Mouse (Mus musculus) cerebellum, adult 2 months (tissue): ENCODE results near the gene Emc10. TPM values are rescaled to one million over a fixed set of nuclear protein-coding genes. Genes with fewer than 3 reads are reported as not detected.

Experiments
- DNase-seq, 2 experiments: peaks; one replicate each; pipeline ENCODE4 v3.0.0; 2021
- H3K27ac ChIP-seq: fragments of 200-500 bp; 2 replicates; pipeline ENCODE4 v1.5.1; 2012; ENCODE audit warnings: low read length, control low read depth, inconsistent platforms; ENCODE audit not compliant: insufficient read depth
- H3K27me3 ChIP-seq: fragments of 200-500 bp; 2 replicates; pipeline ENCODE4 v1.6.1; 2012; ENCODE audit warnings: inconsistent platforms, mild to moderate bottlenecking, low read length, moderate library complexity; ENCODE audit not compliant: control insufficient read depth, insufficient read depth
- H3K4me1 ChIP-seq: fragments of 200-500 bp; 2 replicates; pipeline ENCODE4 v1.6.1; 2011; ENCODE audit warnings: low read length; ENCODE audit not compliant: control insufficient read depth, insufficient read depth
- H3K4me3 ChIP-seq: fragments of 200-500 bp; replicated peaks from 2 replicates; pipeline ENCODE3; 2011; ENCODE audit warnings: mild to moderate bottlenecking, low read depth, low read length, control low read depth; ENCODE audit not compliant: insufficient read depth
- CTCF ChIP-seq: fragments of 200-500 bp; IDR thresholded peaks from 2 replicates; pipeline ENCODE4 v1.5.1; 2011; ENCODE audit warnings: low read depth, mild to moderate bottlenecking, control low read depth, low read length, moderate library complexity, borderline replicate concordance; ENCODE audit not compliant: insufficient read depth
- POLR2A ChIP-seq: fragments of 200-500 bp; IDR thresholded peaks from 2 replicates; pipeline ENCODE4 v1.6.1; 2011; ENCODE audit warnings: low read length, control low read depth, borderline replicate concordance; ENCODE audit not compliant: insufficient read depth
- WGBS: fragments of 180-500 bp; shearing (Covaris S2); methylation state at CpG from one replicate; pipeline ENCODE4 v1.1.7; 2018; 5-methylcytosine and 5-hydroxymethylcytosine counted together
- polyA plus RNA-seq: library from polyadenylated mRNA; depleted of rRNA; stranded (reverse); fragments of >200 nt; gene quantifications from 2 replicates; pipeline ENCODE4 v1.2.3, GENCODE M21; 2012

The Emc10 gene
- polyA plus RNA-seq, 1 experiment = 302 TPM

- H3K27ac ChIP-seq = no peak overlapping the region
- no peaks in the 10 kb centered on the region for H3K27me3 ChIP-seq
- H3K4me3 ChIP-seq = no peak overlapping the region
- DNase-seq = no peak
- TF ChIP-seq CTCF (no peak), POLR2A (no peak)
- WGBS = 56% methylated on average over 5 of the region's 5 CpGs
- peaks cover 3% of the 10 kb centered on the region for H3K4me1 ChIP-seq
These were observed 34.9 kb upstream of the Emc10 start for GRCm38 (mm10) chr7:44531207-44531606.

DNA sequence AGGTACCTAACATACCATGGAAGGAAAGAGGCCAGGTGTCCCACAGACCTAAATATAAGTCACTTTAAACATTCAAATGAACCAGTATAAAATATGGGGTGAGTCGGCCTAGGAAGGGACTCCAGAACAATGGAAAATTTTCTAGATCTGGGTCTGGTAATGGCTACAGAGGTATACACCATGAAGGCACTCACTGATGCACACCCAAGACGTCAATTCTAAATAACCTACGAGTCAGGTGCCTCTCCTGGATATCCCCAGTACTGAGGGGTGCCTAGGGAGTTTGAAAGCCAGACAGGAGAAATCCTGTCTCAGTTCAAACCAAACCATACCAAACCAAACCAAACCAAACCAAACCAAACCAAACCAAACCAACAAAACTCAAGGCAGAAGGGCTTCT lies 34.2 kb upstream of the Emc10 start:
- Histone ChIP-seq H3K27ac (no peak overlapping the region), H3K27me3 (no peaks in the 10 kb centered on the region), H3K4me3 (no peak overlapping the region), H3K4me1 (no peaks in the 10 kb centered on the region)
- DNase-seq = no peak
- no peak for TF ChIP-seq CTCF
- TF ChIP-seq POLR2A = no peak
- 84% methylated on average over 3 of the region's 3 CpGs for WGBS

- Histone ChIP-seq H3K4me3 (no peak overlapping the region), H3K27ac (no peak overlapping the region), H3K4me1 (no peaks in the 10 kb centered on the region), H3K27me3 (no peaks in the 10 kb centered on the region)
- 76% methylated on average over 5 of the region's 5 CpGs for WGBS
- no peak for TF ChIP-seq POLR2A
- TF ChIP-seq CTCF = no peak
- DNase-seq = no peak
These were observed 33.2 kb upstream of the Emc10 start for GRCm38 (mm10) chr7:44529518-44529917.

DNA sequence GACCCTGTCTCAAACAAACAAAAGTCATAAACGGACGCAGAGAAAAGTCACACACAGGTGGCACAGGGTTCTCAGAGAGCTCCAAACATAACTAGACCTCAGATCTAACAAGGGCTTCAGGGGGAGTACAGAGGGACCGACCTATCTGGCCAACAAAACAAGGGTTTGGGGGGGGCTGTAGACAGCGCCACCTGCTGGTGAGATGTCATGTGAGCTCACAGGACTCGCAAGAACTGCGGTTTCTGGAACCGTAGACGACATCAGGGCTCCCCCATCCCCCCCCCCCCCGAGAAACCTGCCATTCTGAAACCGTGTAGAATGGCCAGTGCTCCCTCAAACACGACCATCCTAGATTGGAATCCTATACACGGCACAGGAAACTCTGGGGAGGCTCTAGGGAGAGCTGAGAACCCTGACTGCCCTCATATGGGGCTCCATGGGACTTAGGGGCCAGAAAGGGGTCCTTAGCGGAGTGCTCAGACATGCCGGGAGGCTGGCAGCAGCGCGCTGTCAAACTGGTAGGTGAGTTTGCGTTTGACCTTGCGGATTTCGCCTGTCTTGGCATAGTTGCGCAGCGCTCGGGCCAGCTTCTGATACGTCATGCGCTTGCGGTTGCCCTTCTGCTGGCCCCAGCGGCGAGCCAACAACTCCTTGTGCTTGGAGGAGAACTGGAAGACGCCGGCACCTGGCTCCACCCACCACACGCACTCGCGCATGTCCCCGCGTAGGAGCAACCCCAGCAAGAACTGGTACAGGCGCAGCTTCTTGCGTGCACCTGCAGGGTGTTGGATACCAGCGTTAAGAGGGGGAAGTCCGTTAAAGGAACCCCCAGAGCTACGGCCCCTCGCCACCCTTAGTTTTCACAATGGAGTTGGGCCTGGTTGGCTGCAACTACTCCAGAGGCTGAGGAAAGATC lies 31.4 kb upstream of the Emc10 start:
- peak; percentile 55; the same call in 1 of the 2 replicates for TF ChIP-seq POLR2A
- peak; percentile 82 for TF ChIP-seq CTCF
- WGBS = 5% methylated on average over 40 of the region's 40 CpGs
- H3K27ac ChIP-seq = peak overlapping the region; percentile 76

DNA sequence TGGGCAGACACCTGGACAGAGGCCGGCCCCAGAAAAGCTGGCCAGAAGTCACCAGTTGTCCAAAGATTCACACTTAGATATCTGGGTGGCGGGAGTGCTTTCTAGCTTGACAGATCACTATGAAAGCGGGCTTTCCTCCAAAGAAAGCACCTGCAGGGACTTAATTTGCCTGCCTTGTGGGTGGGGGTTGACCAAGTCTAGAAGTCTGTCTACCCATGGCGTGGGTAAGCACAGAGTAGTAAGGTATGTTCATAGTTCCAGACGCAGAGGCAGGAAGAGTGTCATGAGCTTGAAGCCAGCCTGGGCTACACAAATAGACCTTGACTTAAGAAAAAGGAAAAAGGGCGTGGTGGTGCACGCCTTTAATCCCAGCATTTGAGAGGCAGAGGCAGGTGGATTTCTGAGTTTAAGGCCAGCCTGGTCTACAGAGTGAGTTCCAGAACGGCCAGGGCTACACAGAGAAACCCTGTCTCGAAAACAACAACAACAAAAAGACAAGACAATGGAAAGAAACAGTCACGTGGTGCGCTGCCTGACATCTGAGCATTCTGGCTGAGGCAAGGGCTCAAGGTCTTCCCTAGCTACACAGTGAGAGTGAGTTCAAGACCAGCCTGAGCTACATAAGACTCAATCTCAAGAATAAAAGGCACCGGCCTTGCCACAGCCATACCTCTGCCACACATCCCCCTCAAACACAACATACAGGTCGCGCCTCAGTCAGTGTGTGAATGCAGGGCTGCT lies 30.3 kb upstream of the Emc10 start:
- Histone ChIP-seq H3K27ac (no peak overlapping the region), H3K4me3 (no peak overlapping the region), H3K4me1 (no peaks in the 10 kb centered on the region), H3K27me3 (no peaks in the 10 kb centered on the region)
- TF ChIP-seq CTCF (no peak), POLR2A (no peak)
- 93% methylated on average over 14 of the region's 14 CpGs for WGBS
- no peak for DNase-seq

More for the DNA sequence above, 31.4 kb upstream of the Emc10 start:
- H3K4me1 ChIP-seq = no peaks in the 10 kb centered on the region
- DNase-seq = peak; percentile 83 to 84
- H3K4me3 ChIP-seq = peak overlapping the region; percentile 62
- H3K27me3 ChIP-seq = no peaks in the 10 kb centered on the region

GRCm38 (mm10) chr7:44525126-44525832 lies 28.9 kb upstream of the Emc10 start:
- H3K27me3 ChIP-seq = no peaks in the 10 kb centered on the region
- TF ChIP-seq POLR2A = no peak
- H3K4me3 ChIP-seq = no peak overlapping the region
- DNase-seq = peak; percentile 74 to 77
- no peak overlapping the region for H3K27ac ChIP-seq
- 12% methylated on average over 22 of the region's 22 CpGs for WGBS
- H3K4me1 ChIP-seq = no peaks in the 10 kb centered on the region

DNA sequence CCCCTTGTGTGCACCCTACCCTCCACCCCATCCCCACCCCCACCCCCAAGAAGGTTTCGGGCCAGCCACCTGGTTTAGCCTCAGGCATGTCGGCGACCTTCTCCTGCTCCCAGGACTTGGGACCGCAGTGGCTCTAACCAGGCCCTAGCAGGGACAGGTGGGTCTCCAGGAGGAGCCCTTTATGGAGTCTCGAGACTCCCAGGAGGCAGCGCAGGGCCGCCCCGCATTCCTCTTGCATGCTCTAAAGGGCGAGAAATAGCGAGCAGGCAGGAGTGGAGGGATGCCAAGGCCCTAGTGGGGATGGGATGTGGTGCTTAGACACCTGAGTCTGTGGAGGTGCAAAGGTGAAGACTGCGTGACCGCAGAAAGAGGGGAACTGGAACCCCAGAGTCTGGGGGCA lies 28.2 kb upstream of the Emc10 start, which contains the start of gene Mybpc2:
TSS of gene Mybpc2 (minus strand) at position 155 of the 400 bp plus-strand sequence.
- Histone ChIP-seq H3K4me1 (no peaks in the 10 kb centered on the region), H3K27me3 (no peaks in the 10 kb centered on the region), H3K27ac (no peak within 1 kb of the TSS), H3K4me3 (no peak within 1 kb of the TSS)
- no peak for DNase-seq
- 49% methylated on average over 12 of the region's 12 CpGs for WGBS
- TF ChIP-seq CTCF = no peak
- TF ChIP-seq POLR2A = no peak
